Mouse (Mus musculus) ES-E14 (cell line): ENCODE data around the gene Vdac1. TPM values are rescaled to one million over a fixed set of nuclear protein-coding genes. Genes with fewer than 3 reads are reported as not detected.

Experiments used
- DNase-seq: peaks from one replicate; pipeline ENCODE4 v3.0.0-alpha.2; 2013; ENCODE audit warnings: low read depth, low spot score
- H3K27ac ChIP-seq: 2 replicates; pipeline ENCODE4 v1.5.1; 2012; ENCODE audit warnings: low read depth, mild to moderate bottlenecking, low read length, moderate library complexity, mixed read lengths; ENCODE audit not compliant: poor library complexity, insufficient read depth, severe bottlenecking
- H3K36me3 ChIP-seq: 2 replicates; pipeline ENCODE4 v1.6.1; 2012; ENCODE audit warnings: mild to moderate bottlenecking, low read length, moderate library complexity, mixed read lengths; ENCODE audit not compliant: control insufficient read depth, poor library complexity, insufficient read depth, severe bottlenecking
- H3K4me1 ChIP-seq, 2 experiments: fragments of 150-350 bp in 1 of 2; sonication (generic) in 1 of 2; 2 replicates each; pipeline ENCODE4 v1.6.1; 2012; ENCODE audit warnings: low read length in 2 of 2, mild to moderate bottlenecking in 1 of 2, mixed read lengths in 1 of 2; ENCODE audit not compliant: control insufficient read depth in 2 of 2, insufficient read depth in 2 of 2, poor library complexity in 1 of 2
- H3K4me3 ChIP-seq, 2 experiments: fragments of 150-350 bp in 1 of 2; sonication (generic) in 1 of 2; 2 replicates each; pipeline ENCODE4 v1.5.1; 2012; ENCODE audit warnings: low read length in 2 of 2, low read depth in 1 of 2, mild to moderate bottlenecking in 1 of 2, mixed read lengths in 1 of 2; ENCODE audit not compliant: insufficient read depth in 1 of 2, poor library complexity in 1 of 2, severe bottlenecking in 1 of 2
- H3K9ac ChIP-seq: 2 replicates; pipeline ENCODE4 v1.6.1; 2012; ENCODE audit warnings: low read depth, mild to moderate bottlenecking, low read length, mixed read lengths; ENCODE audit not compliant: poor library complexity, insufficient read depth, severe bottlenecking
- H3K9me3 ChIP-seq: fragments of 150-350 bp; sonication (generic); 2 replicates; pipeline ENCODE4 v1.6.1; 2012; ENCODE audit warnings: low read depth, mild to moderate bottlenecking, low read length; ENCODE audit not compliant: control insufficient read depth, insufficient read depth
- CHD2 ChIP-seq: IDR thresholded peaks from 2 replicates; pipeline ENCODE4 v1.6.1; 2014; ENCODE audit warnings: mild to moderate bottlenecking, low read depth, low read length, inconsistent platforms
- HCFC1 ChIP-seq: IDR thresholded peaks from 2 replicates; pipeline ENCODE4 v1.6.1; 2012; ENCODE audit warnings: low read length, inconsistent platforms, borderline replicate concordance; ENCODE audit not compliant: insufficient read depth
- MAFK ChIP-seq: IDR thresholded peaks from 2 replicates; pipeline ENCODE4 v1.6.1; 2014; ENCODE audit warnings: mild to moderate bottlenecking, low read depth, low read length, inconsistent platforms; ENCODE audit not compliant: insufficient read depth
- ZC3H11A ChIP-seq: IDR thresholded peaks from 2 replicates; pipeline ENCODE4 v1.6.1; 2012; ENCODE audit warnings: low read depth, mild to moderate bottlenecking, inconsistent platforms, low read length, borderline replicate concordance
- ZNF384 ChIP-seq: IDR thresholded peaks from 2 replicates; pipeline ENCODE4 v1.6.1; 2012; ENCODE audit warnings: low read depth, low read length, inconsistent platforms
- in situ Hi-C, 2 experiments: fragments of 600-800 bp; cut with MboI; formaldehyde crosslinking; loops; one replicate each; pipeline ENCODE4 v1.15.1; 2025; ENCODE audit warnings: low sequenced_read_pairs in 2 of 2, inconsistent platforms in 1 of 2; ENCODE audit not compliant: unreplicated experiment in 2 of 2
- total RNA-seq: library from RNA; depleted of rRNA; stranded (reverse); fragments of 300-350 nt; gene quantifications from 2 replicates; pipeline ENCODE4 v1.2.3, GENCODE M21; 2012

Gene Vdac1
- total RNA-seq, 1 experiment, result 268 TPM

DNA sequence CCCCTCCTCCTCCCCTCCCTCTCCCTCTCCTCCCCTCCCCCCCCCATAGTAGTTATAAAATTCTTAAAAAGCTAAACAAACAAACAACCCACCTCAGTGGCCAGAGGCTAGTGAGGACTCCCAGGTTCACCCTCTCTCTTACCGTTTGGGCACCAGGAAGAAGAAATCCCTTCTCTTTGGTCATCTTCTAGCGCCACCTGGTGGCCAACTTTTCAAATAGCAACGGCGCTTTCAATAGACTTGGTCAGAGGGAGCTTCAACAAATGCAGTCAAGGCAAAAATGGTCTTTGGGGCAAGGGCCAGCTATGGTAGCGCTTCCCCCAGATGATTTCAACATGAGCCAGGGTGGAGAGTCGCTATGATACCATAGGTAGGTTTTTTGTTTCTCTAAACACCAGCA is 17.5 kb upstream of the Vdac1 start:
- H3K27ac ChIP-seq, result no peak overlapping the region
- H3K36me3 ChIP-seq, result no peaks in the 10 kb centered on the region
- no peaks in the 10 kb centered on the region for H3K9me3 ChIP-seq
- peaks cover 9 to 37% of the 10 kb centered on the region in 2 experiments; a peak in 3 of 4 replicates for H3K4me1 ChIP-seq
- peak; percentile 93 for DNase-seq
- TF ChIP-seq CHD2, result no peak
- no peak for TF ChIP-seq ZNF384
- TF ChIP-seq MAFK, result peak; percentile 40; the same call in 1 of the 2 replicates
- TF ChIP-seq ZC3H11A, result peak; percentile 87
- TF ChIP-seq HCFC1, result no peak
- no peak overlapping the region for H3K4me3 ChIP-seq
- in situ Hi-C loops, result loop anchor here (10.0 kb wide), 3 partner anchors 88 to 208 kb away; no protein-coding TSS in a partner anchor
- H3K9ac ChIP-seq, result no peak overlapping the region

DNA sequence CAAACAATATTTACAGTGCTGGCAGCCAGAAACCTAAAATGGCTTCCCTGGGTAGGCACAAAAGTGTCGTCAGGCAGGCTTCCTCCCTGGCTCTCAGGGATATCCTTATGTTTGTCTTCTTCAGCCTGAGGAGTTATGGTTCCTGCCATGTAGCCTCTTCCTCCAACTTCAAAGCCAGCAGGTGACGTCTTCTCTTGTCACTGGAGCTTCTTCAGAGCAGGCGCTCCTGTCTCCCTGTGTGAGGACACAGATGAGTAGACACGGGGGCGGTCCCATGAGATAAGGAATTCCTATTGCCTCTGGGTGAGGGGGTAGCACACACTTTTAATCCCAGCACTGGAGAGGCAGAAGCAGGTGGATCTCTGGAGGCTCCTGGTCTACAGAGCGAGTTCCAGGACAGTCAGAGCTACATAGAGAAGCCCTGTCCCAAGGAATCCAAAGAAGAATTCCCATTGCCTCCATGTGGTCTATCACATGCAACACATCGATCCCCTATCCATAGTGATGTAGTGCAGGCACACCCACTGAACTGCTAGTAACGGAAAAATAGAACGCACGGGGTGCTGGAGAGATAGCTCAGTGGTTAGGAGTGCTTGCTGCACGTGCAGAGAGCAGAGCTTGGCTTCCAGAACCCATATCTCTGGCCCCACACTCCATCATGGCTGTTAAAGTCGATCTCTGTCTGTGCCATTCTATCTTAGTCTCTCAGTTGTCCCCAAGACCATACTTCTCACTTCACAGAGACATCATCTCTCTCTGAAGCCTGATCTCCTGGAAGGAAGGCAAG is 15.5 kb upstream of the Vdac1 start:
- Histone ChIP-seq H3K27ac (no peak overlapping the region), H3K4me3 (no peak overlapping the region), H3K9me3 (no peaks in the 10 kb centered on the region), H3K9ac (no peak overlapping the region), H3K4me1 (peaks cover 9 to 28% of the 10 kb centered on the region in 2 experiments; a peak in 3 of 4 replicates), H3K36me3 (no peaks in the 10 kb centered on the region)
- DNase-seq, result no peak
- TF ChIP-seq ZC3H11A, result no peak
- TF ChIP-seq ZNF384, result no peak
- no peak for TF ChIP-seq CHD2
- no peak for TF ChIP-seq HCFC1
- no peak for TF ChIP-seq MAFK
- in situ Hi-C loops, result loop anchor here (10.0 kb wide), 3 partner anchors 90 to 210 kb away; no protein-coding TSS in a partner anchor

DNA sequence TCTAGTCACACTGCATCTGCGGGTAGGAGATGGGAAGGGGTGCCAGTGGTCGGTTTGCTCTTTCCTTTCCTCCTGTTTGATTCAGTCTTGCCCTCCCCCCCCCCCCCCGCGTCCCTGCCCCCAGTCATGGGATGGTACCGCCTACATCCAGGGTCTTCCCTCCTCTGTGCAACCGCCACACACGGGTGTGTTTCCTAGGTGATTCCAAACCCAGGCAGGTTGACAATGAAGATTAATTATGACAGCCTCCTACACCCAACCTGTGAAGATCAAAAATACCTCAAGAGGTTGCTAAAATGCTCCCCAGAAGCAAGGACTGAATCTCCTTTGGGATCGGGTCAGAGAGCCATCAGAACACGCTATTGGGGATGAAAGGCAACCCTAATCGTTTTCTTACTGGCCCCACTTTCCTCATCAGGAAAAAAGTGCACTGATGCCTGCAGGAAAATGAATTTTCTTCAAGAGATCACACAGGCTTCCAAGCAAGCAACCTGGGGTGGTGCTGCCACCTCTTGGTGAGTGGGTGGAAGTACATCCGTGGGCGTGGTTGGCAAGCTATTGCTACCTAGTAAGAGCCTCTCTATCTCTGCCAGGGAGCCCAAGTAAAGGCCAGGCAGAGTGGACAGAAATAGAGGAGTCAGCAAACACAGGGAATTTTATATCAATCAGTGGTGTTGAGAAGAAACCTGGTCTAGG is 14.6 kb upstream of the Vdac1 start:
- Histone ChIP-seq H3K4me3 (peak overlapping the region; percentile 41 to 74), H3K9ac (peak overlapping the region; percentile 14; the same call in 1 of the 2 replicates), H3K4me1 (peaks cover 3 to 20% of the 10 kb centered on the region in 2 experiments), H3K9me3 (no peaks in the 10 kb centered on the region), H3K27ac (no peak overlapping the region; the same call in 1 of the 2 replicates), H3K36me3 (no peaks in the 10 kb centered on the region)
- TF ChIP-seq HCFC1, result no peak
- TF ChIP-seq ZC3H11A, result peak; percentile 43; the same call in 1 of the 2 replicates
- peak; percentile 98 for DNase-seq
- in situ Hi-C loops, result loop anchor here (10.0 kb wide), 3 partner anchors 91 to 211 kb away; no protein-coding TSS in a partner anchor

DNA sequence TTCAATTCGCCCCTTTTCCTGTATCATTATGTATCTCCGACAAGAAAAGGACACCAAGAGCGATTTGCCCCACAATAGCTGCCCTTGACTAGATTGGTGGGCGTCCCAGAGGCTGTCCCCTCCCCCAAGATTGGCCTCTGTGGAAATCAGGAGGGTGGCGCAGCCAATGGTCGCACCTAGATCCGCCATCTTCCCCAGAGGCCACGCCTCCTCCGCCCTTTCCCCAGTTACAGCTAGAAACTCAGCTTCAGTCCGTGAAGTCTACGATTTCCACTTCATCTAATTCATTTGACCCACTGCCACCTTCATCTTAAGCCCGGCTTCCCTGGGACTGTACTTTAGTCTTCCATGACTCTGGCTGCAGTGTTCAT is 14.0 kb upstream of the Vdac1 start:
- Histone ChIP-seq H3K9me3 (no peaks in the 10 kb centered on the region), H3K27ac (peak overlapping the region; percentile 61; the same call in 1 of the 2 replicates), H3K36me3 (no peaks in the 10 kb centered on the region), H3K9ac (peak overlapping the region; percentile 50; the same call in 1 of the 2 replicates), H3K4me1 (peaks cover 5 to 19% of the 10 kb centered on the region in 2 experiments), H3K4me3 (peak overlapping the region; percentile 41 to 74)
- no peak for TF ChIP-seq ZNF384
- TF ChIP-seq ZC3H11A, result no peak
- TF ChIP-seq CHD2, result no peak
- no peak for TF ChIP-seq HCFC1
- no peak for TF ChIP-seq MAFK
- DNase-seq, result peak; percentile 95
- in situ Hi-C loops, result loop anchor here (10.0 kb wide), 3 partner anchors 92 to 212 kb away; no protein-coding TSS in a partner anchor
